Mouse (Mus musculus) hindbrain, embryonic 14.5 days (tissue): ENCODE results near the gene Prickle1. TPM values are rescaled to one million over a fixed set of nuclear protein-coding genes. Genes with fewer than 3 reads are reported as not detected.

Experiments
- ATAC-seq: fragments of 200-750 bp; cut with Nextera tagmentation; 2 replicates; pipeline ENCODE4 v1.8.0; 2017; ENCODE audit warnings: moderate number of reproducible peaks, mild to moderate bottlenecking, moderate TSS enrichment, moderate library complexity; ENCODE audit not compliant: low FRiP score
- DNase-seq: peaks from one replicate; pipeline ENCODE4 v3.0.0-alpha.2; 2015; ENCODE audit warnings: low spot score
- H3K27ac ChIP-seq: fragments of 300-500 bp; sonication (generic); 2 replicates; pipeline ENCODE4 v1.5.1; 2014; ENCODE audit warnings: mild to moderate bottlenecking, moderate library complexity
- H3K27me3 ChIP-seq: fragments of 300-500 bp; sonication (generic); 2 replicates; pipeline ENCODE4 v1.6.1; 2014; ENCODE audit warnings: mild to moderate bottlenecking, low read length, mixed read lengths; ENCODE audit not compliant: control insufficient read depth, insufficient read depth
- H3K36me3 ChIP-seq: fragments of 300-500 bp; sonication (generic); replicated peaks from 2 replicates; pipeline ENCODE4 v1.6.1; 2014; ENCODE audit not compliant: control insufficient read depth, insufficient read depth
- H3K4me1 ChIP-seq: fragments of 300-500 bp; sonication (generic); replicated peaks from 2 replicates; pipeline ENCODE4 v1.6.1; 2014; ENCODE audit warnings: antibody characterized with exemption, low read length, mixed read lengths; ENCODE audit not compliant: control insufficient read depth, insufficient read depth
- H3K4me2 ChIP-seq: fragments of 300-500 bp; sonication (generic); replicated peaks from 2 replicates; pipeline ENCODE4 v1.6.1; 2014; ENCODE audit warnings: mild to moderate bottlenecking, moderate library complexity
- H3K4me3 ChIP-seq: fragments of 300-500 bp; sonication (generic); replicated peaks from 2 replicates; pipeline ENCODE4 v1.5.1; 2014; ENCODE audit warnings: mild to moderate bottlenecking, low read length
- H3K9ac ChIP-seq: fragments of 300-500 bp; sonication (generic); 2 replicates; pipeline ENCODE4 v1.6.1; 2014
- H3K9me3 ChIP-seq: fragments of 300-500 bp; sonication (generic); 2 replicates; pipeline ENCODE4 v1.6.1; 2016; ENCODE audit warnings: low read length; ENCODE audit not compliant: control insufficient read depth
- WGBS: fragments of 180-500 bp; shearing (Covaris S2); extraction: QIAGEN DNeasy Blood & Tissue Kit; methylation state at CpG from one replicate; pipeline ENCODE4 v1.1.7; 2014; 5-methylcytosine and 5-hydroxymethylcytosine counted together
- polyA plus RNA-seq: library from polyadenylated mRNA; unstranded; fragments of >200 nt; fragmentation: Nextera tagmentation; extraction: Ambion mirVana; gene quantifications from 2 replicates; pipeline ENCODE4 v1.2.1, GENCODE M21; 2014

Prickle1 gene
- polyA plus RNA-seq, 1 experiment from 2014 or later, result 27.2 TPM

GRCm38 (mm10) chr15:93453296-93453695 is 142.4 kb downstream of the Prickle1 start:
- Histone ChIP-seq H3K9ac (no peak overlapping the region), H3K4me1 (no peaks in the 10 kb centered on the region), H3K27ac (no peak overlapping the region), H3K27me3 (no peaks in the 10 kb centered on the region), H3K9me3 (no peaks in the 10 kb centered on the region), H3K4me2 (no peak overlapping the region), H3K4me3 (no peak overlapping the region), H3K36me3 (0 out of 2 replicates have a peak, but pooled peaks cover 9% of the 10 kb centered on the region)
- DNase-seq, result no peak
- ATAC-seq, result no peak
- WGBS, result 83% methylated on average over 1 of the region's 1 CpGs

Other genes starting within 250 kb of the Prickle1 start
- gene Zcrb1, start 197.6 kb downstream of the Prickle1 start, polyA plus RNA-seq, result 147 and 164 TPM in 2 replicates
- 26.4 and 28.6 TPM in 2 replicates for gene Pphln1, start 197.5 kb downstream of the Prickle1 start, polyA plus RNA-seq